Mouse (Mus musculus) liver, adult 2 months (tissue): ENCODE results near the gene Ptprg.

Experiments used
- CTCF ChIP-seq: fragments of 200-500 bp; IDR thresholded peaks from 2 replicates; pipeline ENCODE4 v1.5.1; 2011; ENCODE audit warnings: low read depth, low read length, control low read depth
- POLR2A ChIP-seq: fragments of 200-500 bp; IDR thresholded peaks from 2 replicates; pipeline ENCODE4 v1.6.1; 2011; ENCODE audit warnings: low read length, control low read depth; ENCODE audit not compliant: insufficient read depth; ENCODE audit errors: extremely low read depth

DNA sequence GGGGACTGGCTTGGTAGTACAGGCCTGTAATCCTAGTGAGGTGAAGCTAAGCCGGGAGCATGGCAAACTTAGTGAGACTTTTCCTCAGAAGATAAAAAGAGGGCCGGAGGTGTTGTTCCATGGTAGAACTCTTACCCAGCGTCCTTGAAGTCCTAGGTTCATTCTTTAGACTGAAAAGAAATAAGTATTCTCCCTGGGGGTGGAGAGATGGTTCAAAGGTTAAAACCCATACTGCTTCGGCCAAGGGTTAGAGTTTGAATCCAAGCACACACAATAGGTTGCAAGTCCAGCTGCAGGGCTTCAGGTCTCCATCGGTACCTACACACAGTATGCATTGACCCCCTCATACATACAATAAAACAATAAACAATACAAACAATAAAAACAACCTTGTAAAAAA, 10.3 kb downstream of the Ptprg start:
- TF ChIP-seq POLR2A (no peak), CTCF (no peak)
